8 mouse cellular contexts compared by ENCODE assay signal in the genomic region with DNA sequence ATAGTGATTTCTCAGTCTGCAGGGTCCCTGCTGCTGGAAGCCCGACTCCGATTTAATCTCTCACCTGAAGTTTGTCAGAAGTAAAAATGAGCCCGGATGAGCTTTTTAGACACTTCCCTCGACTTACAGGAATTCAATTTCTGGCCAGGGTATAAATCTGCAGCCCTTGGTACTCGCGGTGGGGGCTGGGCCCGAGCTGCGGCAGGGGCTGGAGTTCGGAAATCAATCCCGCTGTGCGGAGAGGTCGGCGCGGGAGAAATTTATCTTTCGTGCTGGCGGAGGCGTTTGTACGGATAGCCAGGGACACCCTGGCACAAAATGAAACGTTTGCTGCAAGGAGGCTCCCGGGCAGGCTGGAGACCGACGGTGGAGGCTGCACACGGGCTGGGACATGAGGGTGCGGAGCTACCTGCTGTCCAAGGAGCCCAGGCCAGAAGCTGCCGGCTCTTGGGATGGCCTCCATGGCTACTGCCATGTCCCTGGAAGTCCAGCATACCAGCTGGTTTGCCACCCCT. TPM values are rescaled to one million over a fixed set of nuclear protein-coding genes. Genes with fewer than 3 reads are reported as not detected.
DNase-seq lines count a peak whose midpoint lies in the region; ATAC-seq and TF ChIP-seq lines count a peak whose summit lies in the region.

No protein-coding gene starts in this region.

- H3K27me3 ChIP-seq in forebrain, embryonic 14.5 days (replicated peaks; ENCODE audit: control insufficient read depth, insufficient read depth, low read length): no peaks in the 10 kb centered on the region
- H3K27me3 ChIP-seq in liver, embryonic 13.5 days: peaks cover 39% of the 10 kb centered on the region

- peak; percentile 7; the same call in 1 of the 2 replicates for ATAC-seq in frontal cortex, adult (ENCODE audit: low TSS enrichment)
- ATAC-seq in forebrain, embryonic 14.5 days: no peak
- no peak for ATAC-seq in liver, embryonic 13.5 days (ENCODE audit: low read depth)

- no peaks in the 10 kb centered on the region for H3K9me3 ChIP-seq in ES-E14 (ENCODE audit: control insufficient read depth, insufficient read depth, low read depth, low read length)
- no peaks in the 10 kb centered on the region for H3K9me3 ChIP-seq in forebrain, embryonic 14.5 days (replicated peaks; ENCODE audit: control insufficient read depth, low read length)
- H3K9me3 ChIP-seq in liver, embryonic 13.5 days (replicated peaks): no peaks in the 10 kb centered on the region

- in situ Hi-C loops in ES-E14 (cut with MboI; ENCODE audit: low sequenced_read_pairs in 2 of 2, unreplicated experiment in 2 of 2): no loop called here

- H3K36me3 ChIP-seq in ES-E14 (ENCODE audit: control insufficient read depth, insufficient read depth, low read length, poor library complexity, severe bottlenecking): no peaks in the 10 kb centered on the region
- H3K36me3 ChIP-seq in forebrain, embryonic 14.5 days (ENCODE audit: control insufficient read depth, insufficient read depth, low read length): no peaks in the 10 kb centered on the region
- H3K36me3 ChIP-seq in liver, embryonic 13.5 days: no peaks in the 10 kb centered on the region

- H3K27ac ChIP-seq in ES-E14 (ENCODE audit: insufficient read depth, low read depth, low read length, poor library complexity, severe bottlenecking): no peak overlapping the region
- H3K27ac ChIP-seq in forebrain, embryonic 14.5 days (ENCODE audit: low read depth, low read length): no peak overlapping the region
- no peak overlapping the region for H3K27ac ChIP-seq in liver, embryonic 13.5 days

- peak overlapping the region; percentile 39 to 63 for H3K4me3 ChIP-seq in ES-E14 (ENCODE audit: insufficient read depth in 1 of 2, low read depth in 1 of 2, low read length in 2 of 2, poor library complexity in 1 of 2, severe bottlenecking in 1 of 2)
- peak overlapping the region; percentile 11; the same call in 1 of the 2 replicates for H3K4me3 ChIP-seq in forebrain, embryonic 14.5 days (ENCODE audit: low read depth, low read length)
- peak overlapping the region; percentile 30; the same call in 1 of the 2 replicates for H3K4me3 ChIP-seq in liver, embryonic 13.5 days (replicated peaks)

- peak overlapping the region; percentile 45 for H3K4me2 ChIP-seq in forebrain, embryonic 14.5 days (ENCODE audit: low read length)
- peak overlapping the region; percentile 48 for H3K4me2 ChIP-seq in liver, embryonic 13.5 days

- WGBS in forebrain, embryonic 14.5 days: 4% methylated on average over 25 of the region's 25 CpGs
- WGBS in liver, embryonic 13.5 days (ENCODE audit: insufficient replicate concordance): 6% methylated on average over 25 of the region's 25 CpGs

- no peaks in the 10 kb centered on the region; a peak in 1 of 4 replicates for H3K4me1 ChIP-seq in ES-E14 (ENCODE audit: control insufficient read depth in 2 of 2, insufficient read depth in 2 of 2, low read length in 2 of 2, poor library complexity in 1 of 2)
- H3K4me1 ChIP-seq in forebrain, embryonic 14.5 days (ENCODE audit: control insufficient read depth, insufficient read depth, low read length): peaks cover 17% of the 10 kb centered on the region
- H3K4me1 ChIP-seq in liver, embryonic 13.5 days (replicated peaks): no peaks in the 10 kb centered on the region

- DNase-seq in frontal cortex, postnatal 14 days (ENCODE audit: low spot score in 2 of 2): no peak
- DNase-seq in ES-E14 (ENCODE audit: low read depth, low spot score): no peak
- DNase-seq in forebrain, embryonic 14.5 days (ENCODE audit: low spot score): no peak
- no peak for DNase-seq in liver, embryonic 13.5 days
- no peak for DNase-seq in thymus, postnatal 10 days (ENCODE audit: low spot score in 2 of 2)
- DNase-seq in spleen, postnatal 36 days (ENCODE audit: low spot score in 2 of 2): no peak
- DNase-seq in natural killer cell, adult 2 months (ENCODE audit: low spot score in 2 of 2): no peak

- peak overlapping the region; percentile 56; the same call in 1 of the 2 replicates for H3K9ac ChIP-seq in ES-E14 (ENCODE audit: insufficient read depth, low read depth, low read length, poor library complexity, severe bottlenecking)
- peak overlapping the region; percentile 54 for H3K9ac ChIP-seq in forebrain, embryonic 14.5 days (ENCODE audit: low read length)
- no peak overlapping the region for H3K9ac ChIP-seq in liver, embryonic 13.5 days

TF ChIP-seq in ES-E14, 5 proteins besides CTCF, POLR2A, EP300 and RAD21:
- TF ChIP-seq MAFK (IDR thresholded peaks at IDR 0.05; ENCODE audit: insufficient read depth, low read depth, low read length) (no peak), CHD2 (IDR thresholded peaks at IDR 0.05; ENCODE audit: low read depth, low read length) (no peak), ZNF384 (IDR thresholded peaks at IDR 0.05; ENCODE audit: low read depth, low read length) (no peak), HCFC1 (IDR thresholded peaks at IDR 0.05; ENCODE audit: borderline replicate concordance, insufficient read depth, low read length) (no peak), ZC3H11A (IDR thresholded peaks at IDR 0.05; ENCODE audit: borderline replicate concordance, low read depth, low read length) (no peak)

RNA-seq across cellular contexts. Expression of a gene that starts 42.9 kb away (rescaled TPM):
- total RNA-seq in ES-E14 (2012; rRNA removed): 58.6 and 66.6 TPM in 2 replicates
- 69.2 and 73.3 TPM in 2 replicates for polyA plus RNA-seq in forebrain, embryonic 14.5 days (2014; fragmentation: Nextera tagmentation; extraction: Ambion mirVana)
- 31.8 and 35.3 TPM in 2 replicates for polyA plus RNA-seq in liver, embryonic 13.5 days (2015; fragmentation: Nextera tagmentation; extraction: Ambion mirVana)

RNA-seq across cellular contexts. Expression of a gene that starts 50.2 kb away (rescaled TPM):
- total RNA-seq in ES-E14 (2012; rRNA removed): 13.0 and 14.5 TPM in 2 replicates
- polyA plus RNA-seq in forebrain, embryonic 14.5 days (2014; fragmentation: Nextera tagmentation; extraction: Ambion mirVana): 10.3 and 12.5 TPM in 2 replicates
- 4.0 and 5.0 TPM in 2 replicates for polyA plus RNA-seq in liver, embryonic 13.5 days (2015; fragmentation: Nextera tagmentation; extraction: Ambion mirVana)

RNA-seq across cellular contexts. Expression of a gene that starts 51.4 kb away (rescaled TPM):
- 2.2 and 2.9 TPM in 2 replicates for total RNA-seq in ES-E14 (2012; rRNA removed)
- 88.7 and 113 TPM in 2 replicates for polyA plus RNA-seq in forebrain, embryonic 14.5 days (2014; fragmentation: Nextera tagmentation; extraction: Ambion mirVana)
- 0.12 and 0.18 TPM in 2 replicates for polyA plus RNA-seq in liver, embryonic 13.5 days (2015; fragmentation: Nextera tagmentation; extraction: Ambion mirVana)

RNA-seq across cellular contexts. Expression of a gene that starts 52.1 kb away (rescaled TPM):
- total RNA-seq in ES-E14 (2012; rRNA removed): 185 and 224 TPM in 2 replicates
- 468 and 550 TPM in 2 replicates for polyA plus RNA-seq in forebrain, embryonic 14.5 days (2014; fragmentation: Nextera tagmentation; extraction: Ambion mirVana)
- 310 and 314 TPM in 2 replicates for polyA plus RNA-seq in liver, embryonic 13.5 days (2015; fragmentation: Nextera tagmentation; extraction: Ambion mirVana)

Comparison
In these comparisons a context has a peak if more than half of its experiments do, and no peak if none do; other contexts are left out.
1. RNA of a gene that starts 51.4 kb away (polyA plus RNA-seq): 88.7 to 113 TPM in forebrain, embryonic 14.5 days; 0.12 to 0.18 TPM in liver, embryonic 13.5 days; every median in the first group is over 10 times any median in the second.
2. Peak in every context shown above with its lines, with median percentiles within 50 percentile points of each other: H3K4me3 ChIP-seq.